Mouse (Mus musculus): Measurements from ENCODE around the gene Oasl1. TPM values are rescaled to one million over a fixed set of nuclear protein-coding genes. Genes with fewer than 3 reads are reported as not detected.
"Not testable (repeated sequence)": the region's sequence is repeated elsewhere in the genome, so short reads cannot be mapped to it uniquely, and the experiment has no call there.

Oasl1 gene
- polyA plus RNA-seq (2015; fragmentation: Nextera tagmentation; extraction: Ambion mirVana), result 3.1 and 3.2 TPM in 2 replicates

GRCm38 (mm10) chr5:114922998-114923473 lies at the start of gene Oasl1:
TSS of gene Oasl1 (plus strand) at chr5:114923240.
- peak within 1 kb of the TSS; percentile 38 for H3K4me3 ChIP-seq (replicated peaks; ENCODE audit: low read depth, low read length)
- ATAC-seq (replicated peaks; ENCODE audit: low FRiP score, low read depth), result peak; percentile 66; the same call in 1 of the 2 replicates
- TF ChIP-seq CTCF (IDR thresholded peaks at IDR 0.05; ENCODE audit: low read depth), result no peak
- H3K27me3 ChIP-seq (ENCODE audit: insufficient read depth, low read length), result no peaks in the 10 kb centered on the region
- 0 out of 2 replicates have a peak, but pooled peaks cover 7% of the 10 kb centered on the region for H3K4me1 ChIP-seq (replicated peaks; ENCODE audit: insufficient read depth, low read length)
- no peaks in the 10 kb centered on the region for H3K36me3 ChIP-seq (ENCODE audit: insufficient read depth, low read length)
- 12% methylated on average over 15 of the region's 15 CpGs for WGBS
- peak; percentile 77 for DNase-seq (ENCODE audit: low spot score)
- H3K9me3 ChIP-seq (replicated peaks; ENCODE audit: low read length), result 0 out of 2 replicates have a peak, but pooled peaks cover 4% of the 10 kb centered on the region
- peak within 1 kb of the TSS; percentile 68 for H3K4me2 ChIP-seq (ENCODE audit: low read length)
- H3K27ac ChIP-seq, result peak within 1 kb of the TSS; percentile 58; the same call in 1 of the 2 replicates
- H3K9ac ChIP-seq (ENCODE audit: low read depth, low read length), result peak within 1 kb of the TSS; percentile 55; the same call in 1 of the 2 replicates

GRCm38 (mm10) chr5:114875858-114876257 lies 47.2 kb upstream of the Oasl1 start:
- ATAC-seq (replicated peaks; ENCODE audit: low FRiP score, low read depth) (0 out of 2 replicates have a peak, but pooled peaks have one; percentile 36), DNase-seq (ENCODE audit: low spot score) (peak; percentile 54)
- Histone ChIP-seq H3K4me2 (ENCODE audit: low read length) (peak overlapping the region; percentile 8; the same call in 1 of the 2 replicates), H3K4me3 (replicated peaks; ENCODE audit: low read depth, low read length) (no peak overlapping the region), H3K9me3 (replicated peaks; ENCODE audit: low read length) (no peaks in the 10 kb centered on the region), H3K4me1 (replicated peaks; ENCODE audit: insufficient read depth, low read length) (0 out of 2 replicates have a peak, but pooled peaks cover 3% of the 10 kb centered on the region), H3K27me3 (ENCODE audit: insufficient read depth, low read length) (no peaks in the 10 kb centered on the region), H3K27ac (no peak overlapping the region), H3K9ac (ENCODE audit: low read depth, low read length) (no peak overlapping the region), H3K36me3 (ENCODE audit: insufficient read depth, low read length) (no peaks in the 10 kb centered on the region)
- 41% methylated on average over 6 of the region's 6 CpGs for WGBS
- peak; percentile 64 for TF ChIP-seq CTCF (IDR thresholded peaks at IDR 0.05; ENCODE audit: low read depth)

GRCm38 (mm10) chr5:114876331-114876730 lies 46.7 kb upstream of the Oasl1 start:
- H3K4me3 ChIP-seq (replicated peaks; ENCODE audit: low read depth, low read length), result no peak overlapping the region
- WGBS, result 48% methylated on average over 6 of the region's 6 CpGs
- DNase-seq (ENCODE audit: low spot score) (no peak), ATAC-seq (replicated peaks; ENCODE audit: low FRiP score, low read depth) (no peak)
- no peaks in the 10 kb centered on the region for H3K36me3 ChIP-seq (ENCODE audit: insufficient read depth, low read length)
- H3K9me3 ChIP-seq (replicated peaks; ENCODE audit: low read length), result no peaks in the 10 kb centered on the region
- H3K27ac ChIP-seq, result no peak overlapping the region
- TF ChIP-seq CTCF (IDR thresholded peaks at IDR 0.05; ENCODE audit: low read depth), result no peak
- H3K4me2 ChIP-seq (ENCODE audit: low read length), result no peak overlapping the region
- H3K9ac ChIP-seq (ENCODE audit: low read depth, low read length), result no peak overlapping the region
- 0 out of 2 replicates have a peak, but pooled peaks cover 3% of the 10 kb centered on the region for H3K4me1 ChIP-seq (replicated peaks; ENCODE audit: insufficient read depth, low read length)
- no peaks in the 10 kb centered on the region for H3K27me3 ChIP-seq (ENCODE audit: insufficient read depth, low read length)

- no peak for DNase-seq (ENCODE audit: low spot score)
- Histone ChIP-seq H3K4me1 (replicated peaks; ENCODE audit: insufficient read depth, low read length) (0 out of 2 replicates have a peak, but pooled peaks cover 3% of the 10 kb centered on the region), H3K27me3 (ENCODE audit: insufficient read depth, low read length) (no peaks in the 10 kb centered on the region), H3K9me3 (replicated peaks; ENCODE audit: low read length) (no peaks in the 10 kb centered on the region), H3K4me3 (replicated peaks; ENCODE audit: low read depth, low read length) (no peak overlapping the region), H3K4me2 (ENCODE audit: low read length) (no peak overlapping the region), H3K36me3 (ENCODE audit: insufficient read depth, low read length) (no peaks in the 10 kb centered on the region), H3K9ac (ENCODE audit: low read depth, low read length) (no peak overlapping the region), H3K27ac (no peak overlapping the region)
- TF ChIP-seq CTCF (IDR thresholded peaks at IDR 0.05; ENCODE audit: low read depth), result no peak
- ATAC-seq (replicated peaks; ENCODE audit: low FRiP score, low read depth), result no peak
- 56% methylated on average over 7 of the region's 7 CpGs for WGBS
Measured at GRCm38 (mm10) chr5:114877487-114877886, 45.6 kb upstream of the Oasl1 start.

- 45% methylated on average over 13 of the region's 13 CpGs for WGBS
- no peak overlapping the region for H3K4me3 ChIP-seq (replicated peaks; ENCODE audit: low read depth, low read length)
- no peak for TF ChIP-seq CTCF (IDR thresholded peaks at IDR 0.05; ENCODE audit: low read depth)
- H3K9me3 ChIP-seq (replicated peaks; ENCODE audit: low read length), result no peaks in the 10 kb centered on the region
- H3K9ac ChIP-seq (ENCODE audit: low read depth, low read length), result no peak overlapping the region
- H3K27me3 ChIP-seq (ENCODE audit: insufficient read depth, low read length), result no peaks in the 10 kb centered on the region
- H3K36me3 ChIP-seq (ENCODE audit: insufficient read depth, low read length), result no peaks in the 10 kb centered on the region
- 0 out of 2 replicates have a peak, but pooled peaks cover 3% of the 10 kb centered on the region for H3K4me1 ChIP-seq (replicated peaks; ENCODE audit: insufficient read depth, low read length)
- H3K27ac ChIP-seq, result no peak overlapping the region
- ATAC-seq (replicated peaks; ENCODE audit: low FRiP score, low read depth) (no peak), DNase-seq (ENCODE audit: low spot score) (no peak)
- no peak overlapping the region for H3K4me2 ChIP-seq (ENCODE audit: low read length)
Measured at GRCm38 (mm10) chr5:114879399-114879798, 43.6 kb upstream of the Oasl1 start.

- not testable (repeated sequence) for H3K27ac ChIP-seq; H3K9ac ChIP-seq (ENCODE audit: low read depth, low read length); H3K4me3 ChIP-seq (replicated peaks; ENCODE audit: low read depth, low read length); H3K4me1 ChIP-seq (replicated peaks; ENCODE audit: insufficient read depth, low read length); DNase-seq (ENCODE audit: low spot score); H3K27me3 ChIP-seq (ENCODE audit: insufficient read depth, low read length); H3K9me3 ChIP-seq (replicated peaks; ENCODE audit: low read length); H3K36me3 ChIP-seq (ENCODE audit: insufficient read depth, low read length); H3K4me2 ChIP-seq (ENCODE audit: low read length); ATAC-seq (replicated peaks; ENCODE audit: low FRiP score, low read depth)
- 87% methylated on average over 6 of the region's 7 CpGs for WGBS
Measured at GRCm38 (mm10) chr5:114882319-114882718, 40.7 kb upstream of the Oasl1 start.

All from kidney, postnatal 0 days (tissue).